Mouse (Mus musculus) forebrain, embryonic 12.5 days (tissue): ENCODE data around the gene Nf1. TPM values are rescaled to one million over a fixed set of nuclear protein-coding genes. Genes with fewer than 3 reads are reported as not detected.

Experiments used
- ATAC-seq: fragments of 200-750 bp; cut with Nextera tagmentation; 2 replicates; pipeline ENCODE4 v1.8.0; 2017; ENCODE audit warnings: moderate TSS enrichment; ENCODE audit not compliant: low FRiP score
- H3K27ac ChIP-seq: fragments of 300-500 bp; sonication (generic); 2 replicates; pipeline ENCODE4 v1.5.1; 2016; ENCODE audit warnings: mild to moderate bottlenecking
- H3K27me3 ChIP-seq: fragments of 300-500 bp; sonication (generic); 2 replicates; pipeline ENCODE4 v1.6.1; 2016; ENCODE audit warnings: mild to moderate bottlenecking
- H3K36me3 ChIP-seq: fragments of 300-500 bp; sonication (generic); replicated peaks from 2 replicates; pipeline ENCODE4 v1.6.1; 2016; ENCODE audit warnings: mild to moderate bottlenecking
- H3K4me1 ChIP-seq: fragments of 300-500 bp; sonication (generic); 2 replicates; pipeline ENCODE4 v1.6.1; 2016
- H3K4me2 ChIP-seq: fragments of 300-500 bp; sonication (generic); 2 replicates; pipeline ENCODE4 v1.6.1; 2016; ENCODE audit warnings: mild to moderate bottlenecking, moderate library complexity
- H3K4me3 ChIP-seq: fragments of 300-500 bp; sonication (generic); replicated peaks from 2 replicates; pipeline ENCODE4 v1.5.1; 2016; ENCODE audit warnings: mild to moderate bottlenecking
- H3K9ac ChIP-seq: fragments of 300-500 bp; sonication (generic); 2 replicates; pipeline ENCODE4 v1.6.1; 2016; ENCODE audit warnings: mild to moderate bottlenecking
- H3K9me3 ChIP-seq: fragments of 300-500 bp; sonication (generic); 2 replicates; pipeline ENCODE4 v1.6.1; 2016
- WGBS: fragments of 180-500 bp; shearing (Covaris S2); methylation state at CpG from one replicate; pipeline ENCODE4 v1.1.7; 2016; 5-methylcytosine and 5-hydroxymethylcytosine counted together
- polyA plus RNA-seq: library from polyadenylated mRNA; unstranded; fragments of >200 nt; fragmentation: Nextera tagmentation; extraction: Ambion mirVana; gene quantifications from 2 replicates; pipeline ENCODE4 v1.2.1, GENCODE M21; 2016

Gene Nf1
- polyA plus RNA-seq, 1 experiment from 2014 or later = 8.9 TPM

DNA sequence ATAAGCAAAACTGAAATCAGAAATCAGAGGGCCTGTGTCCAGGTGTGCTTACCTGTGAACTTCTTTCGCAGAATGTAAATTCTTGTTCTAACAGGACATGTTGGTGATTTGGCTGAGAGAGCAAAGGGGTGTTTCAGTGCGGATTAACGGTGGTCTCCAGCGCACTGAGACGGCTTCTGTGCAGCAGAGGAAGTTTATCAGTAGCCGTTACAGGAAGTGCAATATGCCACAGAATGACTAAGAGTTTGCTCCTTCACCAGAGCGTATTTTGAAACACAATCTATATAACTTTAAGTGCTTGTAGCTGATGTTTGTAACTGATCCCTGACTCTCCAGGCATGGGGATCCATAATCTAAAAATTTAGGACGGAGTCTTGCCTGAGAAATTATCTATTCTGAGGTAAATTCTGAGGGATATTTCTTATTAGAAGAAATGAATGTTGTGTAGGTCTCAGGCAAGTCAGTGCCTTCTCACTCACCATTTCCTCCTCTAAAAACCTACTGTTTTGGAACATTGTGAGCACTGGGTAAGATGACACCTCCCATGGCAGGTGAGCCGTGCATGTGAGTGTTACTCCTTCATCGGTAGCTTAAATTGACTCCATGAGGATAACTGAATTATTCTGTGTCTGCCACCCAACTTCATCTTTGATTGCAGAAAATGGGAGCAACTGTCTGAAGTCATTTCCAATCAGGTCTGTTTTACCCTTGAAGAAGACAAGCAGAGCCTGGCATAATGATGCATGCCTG lies 184.2 kb downstream of the Nf1 start, which contains the start of gene Evi2b:
Gene Evi2b, minus strand, starts transcription at position 203 of the 750 bp plus-strand sequence.
- ATAC-seq = no peak
- Histone ChIP-seq H3K36me3 (peaks cover 4% of the 10 kb centered on the region; the same call in 1 of the 2 replicates), H3K4me3 (no peak within 1 kb of the TSS), H3K27ac (no peak within 1 kb of the TSS), H3K9me3 (no peaks in the 10 kb centered on the region), H3K9ac (no peak within 1 kb of the TSS), H3K27me3 (no peaks in the 10 kb centered on the region), H3K4me2 (no peak within 1 kb of the TSS), H3K4me1 (no peaks in the 10 kb centered on the region)
- WGBS = 91% methylated on average over 10 of the region's 10 CpGs

DNA sequence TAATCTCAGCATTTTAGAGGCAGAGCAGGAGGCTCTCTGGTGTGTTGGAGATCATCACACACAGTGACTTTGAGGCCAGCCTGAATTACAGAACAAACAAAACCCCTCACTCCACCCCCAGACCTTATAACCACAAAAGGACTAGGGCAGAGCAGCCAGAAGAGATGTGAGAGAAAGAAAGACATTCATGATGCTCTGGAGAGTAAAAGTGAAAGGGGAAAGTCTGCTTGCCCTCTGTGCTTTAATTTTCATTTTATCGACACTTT lies 184.8 kb downstream of the Nf1 start:
- no peak overlapping the region for H3K4me2 ChIP-seq
- no peak overlapping the region for H3K27ac ChIP-seq
- H3K36me3 ChIP-seq = peaks cover 4% of the 10 kb centered on the region; the same call in 1 of the 2 replicates
- 97% methylated on average over 1 of the region's 1 CpGs for WGBS
- no peaks in the 10 kb centered on the region for H3K4me1 ChIP-seq
- H3K27me3 ChIP-seq = no peaks in the 10 kb centered on the region
- H3K9ac ChIP-seq = no peak overlapping the region
- no peak for ATAC-seq
- no peak overlapping the region for H3K4me3 ChIP-seq
- H3K9me3 ChIP-seq = no peaks in the 10 kb centered on the region

DNA sequence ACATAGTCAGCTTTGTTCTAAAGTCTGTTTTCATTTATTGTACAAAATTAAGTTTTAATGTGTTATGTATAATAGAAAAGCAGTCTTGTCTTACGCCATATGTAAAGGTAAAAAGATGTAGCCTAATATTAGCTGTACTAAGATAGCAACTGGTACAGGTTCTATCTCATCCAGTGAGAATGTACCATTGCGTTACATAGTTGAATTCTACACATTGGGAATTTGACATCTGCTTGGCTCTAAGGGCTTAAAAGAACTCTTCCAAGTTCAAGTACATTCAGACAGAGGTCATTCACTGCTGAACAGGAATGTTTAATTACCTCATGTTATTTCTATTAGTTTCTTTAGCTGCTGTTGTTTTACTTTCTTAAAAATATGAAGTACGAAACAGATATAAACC lies 187.1 kb downstream of the Nf1 start:
- no peak overlapping the region for H3K27ac ChIP-seq
- no peak overlapping the region for H3K9ac ChIP-seq
- no peaks in the 10 kb centered on the region for H3K27me3 ChIP-seq
- H3K4me3 ChIP-seq = no peak overlapping the region
- no peak overlapping the region for H3K4me2 ChIP-seq
- 94% methylated on average over 3 of the region's 3 CpGs for WGBS
- H3K4me1 ChIP-seq = no peaks in the 10 kb centered on the region
- no peak for ATAC-seq
- H3K9me3 ChIP-seq = no peaks in the 10 kb centered on the region
- peaks cover 4% of the 10 kb centered on the region for H3K36me3 ChIP-seq

DNA sequence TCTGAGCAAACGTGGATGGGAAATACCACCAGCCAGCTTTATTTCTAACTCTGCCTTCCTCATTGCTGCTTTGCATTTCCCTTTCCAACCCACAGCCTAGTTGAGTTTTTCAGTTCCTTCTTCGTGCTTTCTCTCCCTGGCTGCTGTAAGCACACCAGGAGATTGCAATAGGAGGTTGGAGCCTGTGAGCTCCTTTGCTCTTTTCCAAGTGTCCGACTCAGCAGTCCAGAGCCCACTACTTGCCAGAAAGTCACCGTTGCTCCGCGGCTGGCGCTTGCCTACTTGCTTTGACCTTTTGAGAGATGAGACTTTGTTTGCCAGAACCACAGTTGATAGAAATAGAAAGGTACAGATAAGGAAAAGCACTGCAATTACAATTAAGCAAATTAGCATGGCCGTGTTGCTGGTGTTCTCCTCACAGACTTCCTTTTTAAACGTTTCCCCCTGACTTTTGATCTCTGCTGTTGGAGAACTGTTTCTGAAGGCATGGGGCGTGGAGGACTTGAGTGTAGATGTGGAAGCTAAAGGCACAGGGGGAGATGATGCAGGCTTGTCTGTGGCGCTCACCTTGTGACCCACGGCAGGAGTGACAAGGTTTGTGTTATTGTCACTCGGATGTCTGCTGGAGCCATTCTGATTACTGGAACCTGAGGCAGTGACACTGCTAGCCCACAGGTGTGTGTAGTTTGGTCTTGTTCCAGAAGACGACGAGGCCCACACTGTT lies 187.7 kb downstream of the Nf1 start:
- no peaks in the 10 kb centered on the region for H3K27me3 ChIP-seq
- no peaks in the 10 kb centered on the region for H3K9me3 ChIP-seq
- no peak overlapping the region for H3K9ac ChIP-seq
- no peaks in the 10 kb centered on the region for H3K4me1 ChIP-seq
- no peak for ATAC-seq
- H3K4me2 ChIP-seq = no peak overlapping the region
- H3K36me3 ChIP-seq = peaks cover 10% of the 10 kb centered on the region
- WGBS = 89% methylated on average over 15 of the region's 15 CpGs
- H3K4me3 ChIP-seq = no peak overlapping the region
- no peak overlapping the region for H3K27ac ChIP-seq

DNA sequence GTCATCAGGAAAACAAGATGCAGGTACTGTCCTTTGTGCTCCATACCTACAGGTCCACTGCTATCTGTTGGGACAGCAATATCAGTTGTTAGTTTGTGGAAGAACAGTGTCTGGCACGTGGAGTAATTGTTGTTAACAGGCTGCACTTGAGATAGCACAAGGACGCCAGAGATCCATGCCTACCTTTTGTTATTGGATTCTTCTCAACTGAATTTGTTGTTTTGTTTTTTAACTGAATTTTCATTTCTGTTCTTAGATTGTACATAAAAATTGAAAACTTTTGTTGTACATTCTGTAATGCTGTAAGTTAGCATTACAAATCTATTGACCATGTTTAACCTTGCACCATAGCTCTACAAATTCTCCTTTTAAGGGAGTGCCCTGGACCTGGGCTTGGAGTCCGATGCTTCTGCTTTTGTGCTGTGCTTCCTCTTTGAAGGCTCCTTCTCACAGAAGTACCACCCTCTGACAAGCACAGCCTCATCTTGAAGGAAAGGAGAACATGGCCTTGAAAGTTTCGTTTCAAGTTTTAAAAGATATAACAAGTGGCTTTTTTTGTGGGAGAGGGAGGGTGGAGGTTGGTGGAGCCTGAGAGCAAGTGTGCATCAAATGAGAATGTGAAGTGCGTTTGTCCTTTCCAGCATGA lies 188.4 kb downstream of the Nf1 start:
- no peak overlapping the region for H3K4me3 ChIP-seq
- no peak overlapping the region for H3K9ac ChIP-seq
- H3K36me3 ChIP-seq = peaks cover 14% of the 10 kb centered on the region
- no peaks in the 10 kb centered on the region for H3K9me3 ChIP-seq
- H3K27ac ChIP-seq = no peak overlapping the region
- 91% methylated on average over 5 of the region's 5 CpGs for WGBS
- no peak for ATAC-seq
- no peak overlapping the region for H3K4me2 ChIP-seq
- H3K4me1 ChIP-seq = no peaks in the 10 kb centered on the region
- H3K27me3 ChIP-seq = no peaks in the 10 kb centered on the region

DNA sequence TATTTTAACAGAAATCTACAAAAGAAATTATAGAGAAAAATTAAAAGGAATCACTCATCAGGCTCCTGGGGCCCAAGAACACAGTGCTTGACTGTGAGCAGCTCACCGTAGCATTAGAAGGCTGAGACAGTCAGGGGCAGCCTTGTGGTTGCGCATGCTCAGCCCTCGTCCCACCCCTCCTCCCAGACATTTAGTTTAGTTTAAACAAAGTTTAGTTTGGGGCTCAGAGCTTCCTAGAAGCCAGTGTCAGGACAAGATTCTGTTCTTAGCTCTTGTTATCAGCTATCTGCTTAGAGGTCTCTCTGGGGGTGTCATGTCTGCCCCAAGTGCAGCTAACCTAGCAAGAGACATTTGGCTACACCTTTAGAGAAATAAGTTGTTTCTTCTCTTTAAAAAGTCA lies 189.1 kb downstream of the Nf1 start:
- no peak for ATAC-seq
- Histone ChIP-seq H3K27ac (no peak overlapping the region), H3K9me3 (no peaks in the 10 kb centered on the region), H3K27me3 (no peaks in the 10 kb centered on the region), H3K36me3 (peaks cover 16% of the 10 kb centered on the region), H3K4me2 (no peak overlapping the region), H3K9ac (no peak overlapping the region), H3K4me3 (no peak overlapping the region), H3K4me1 (0 out of 2 replicates have a peak, but pooled peaks cover 3% of the 10 kb centered on the region)
- 98% methylated on average over 3 of the region's 3 CpGs for WGBS

DNA sequence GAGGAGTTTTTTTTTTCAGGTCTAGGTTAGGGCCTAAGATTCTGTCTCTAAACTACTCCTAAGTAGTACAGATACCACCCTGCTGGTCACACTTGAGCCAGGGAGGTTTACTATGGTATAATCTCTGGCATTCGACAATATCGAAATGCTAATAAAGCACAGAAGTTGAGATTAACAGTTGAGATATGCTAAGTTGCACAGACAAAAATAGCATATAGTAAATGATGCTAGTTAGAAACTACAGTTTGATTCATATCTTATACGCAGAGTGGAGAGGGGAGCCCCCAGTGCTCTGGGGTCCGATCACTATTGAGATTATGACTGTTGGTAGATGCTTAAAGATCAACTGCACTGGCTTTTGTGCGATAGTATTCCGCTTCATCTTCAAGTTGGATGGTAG lies 189.7 kb downstream of the Nf1 start:
- Histone ChIP-seq H3K4me1 (peaks cover 6% of the 10 kb centered on the region; the same call in 1 of the 2 replicates), H3K9ac (no peak overlapping the region), H3K36me3 (peaks cover 16% of the 10 kb centered on the region), H3K4me3 (no peak overlapping the region), H3K27me3 (no peaks in the 10 kb centered on the region), H3K27ac (no peak overlapping the region), H3K9me3 (no peaks in the 10 kb centered on the region), H3K4me2 (no peak overlapping the region)
- WGBS = 99% methylated on average over 6 of the region's 6 CpGs
- ATAC-seq = no peak

DNA sequence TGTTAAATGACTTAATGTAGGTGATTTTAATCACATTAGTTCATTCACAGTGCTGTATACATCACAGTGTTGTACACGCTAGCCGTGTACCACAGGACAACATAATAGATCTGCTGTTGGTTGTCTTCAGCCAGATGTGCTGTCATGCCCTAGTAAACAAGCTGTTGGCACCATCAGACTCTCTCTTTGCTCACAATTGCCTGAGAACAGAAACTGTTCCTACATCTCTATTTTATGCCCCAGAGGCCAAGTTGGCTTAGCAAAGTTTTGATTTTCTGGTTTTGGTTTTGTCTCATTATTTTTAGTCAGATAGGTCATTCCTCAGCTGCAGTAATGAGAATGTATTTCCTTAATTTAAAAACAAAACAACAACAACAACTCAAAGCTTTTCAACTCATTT lies 190.2 kb downstream of the Nf1 start:
- H3K36me3 ChIP-seq = peaks cover 14% of the 10 kb centered on the region
- H3K4me3 ChIP-seq = no peak overlapping the region
- 89% methylated on average over 2 of the region's 2 CpGs for WGBS
- H3K9ac ChIP-seq = no peak overlapping the region
- no peak overlapping the region for H3K4me2 ChIP-seq
- H3K4me1 ChIP-seq = peaks cover 11% of the 10 kb centered on the region; the same call in 1 of the 2 replicates
- no peaks in the 10 kb centered on the region for H3K9me3 ChIP-seq
- no peaks in the 10 kb centered on the region for H3K27me3 ChIP-seq
- no peak overlapping the region for H3K27ac ChIP-seq
- ATAC-seq = no peak

DNA sequence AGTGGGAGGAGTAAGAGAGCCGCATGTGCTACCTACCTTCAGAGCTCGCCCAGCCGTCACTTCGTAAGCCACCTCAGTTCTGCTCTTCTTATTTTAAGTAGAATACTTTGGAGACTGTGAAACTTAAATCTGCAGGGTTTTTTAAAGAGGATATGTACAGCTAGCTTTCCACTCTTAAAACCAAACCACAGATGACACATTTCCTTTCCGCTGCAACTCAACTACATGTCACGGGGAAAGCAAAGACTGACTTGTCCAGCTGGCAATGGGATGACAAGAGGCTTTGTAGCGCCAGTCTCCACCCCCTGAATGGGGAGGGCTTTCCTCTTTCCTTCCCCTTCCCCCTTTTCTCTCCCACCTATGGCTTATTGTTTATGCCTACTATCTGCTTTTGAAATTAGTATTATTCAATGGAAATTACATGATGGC lies 190.9 kb downstream of the Nf1 start, which contains the start of the genes Evi2 and Evi2a:
Gene Evi2, minus strand, starts transcription at position 257 of the 429 bp plus-strand sequence.
Gene Evi2a, minus strand, starts transcription at position 277 of the 429 bp plus-strand sequence.
- Histone ChIP-seq H3K9ac (no peak within 1 kb of the TSS), H3K4me3 (no peak within 1 kb of the TSS), H3K27me3 (no peaks in the 10 kb centered on the region), H3K36me3 (peaks cover 12% of the 10 kb centered on the region), H3K9me3 (no peaks in the 10 kb centered on the region), H3K4me2 (no peak within 1 kb of the TSS), H3K27ac (no peak within 1 kb of the TSS), H3K4me1 (peaks cover 12% of the 10 kb centered on the region; the same call in 1 of the 2 replicates)
- ATAC-seq = no peak
- 91% methylated on average over 7 of the region's 7 CpGs for WGBS

DNA sequence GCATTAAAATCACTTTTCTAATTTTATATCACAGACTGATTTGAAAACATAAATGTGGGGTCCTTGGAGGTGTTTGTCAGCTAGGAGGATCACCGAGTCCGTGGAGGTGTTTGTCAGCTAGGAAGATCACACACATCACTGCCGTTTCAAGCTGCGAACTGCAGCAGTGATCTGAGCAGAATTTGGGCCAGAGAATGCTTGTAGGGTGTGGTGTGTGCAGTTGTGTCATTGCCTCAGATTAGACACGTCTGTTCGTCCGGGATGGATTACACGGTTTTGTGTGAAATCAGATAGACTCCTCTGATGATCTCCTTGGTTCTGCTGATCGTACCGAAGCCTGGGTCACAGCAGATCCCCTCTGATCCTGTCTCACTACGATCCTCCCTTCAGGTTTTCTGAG lies 191.3 kb downstream of the Nf1 start:
- no peak overlapping the region for H3K4me2 ChIP-seq
- no peak overlapping the region for H3K9ac ChIP-seq
- peaks cover 12% of the 10 kb centered on the region; the same call in 1 of the 2 replicates for H3K4me1 ChIP-seq
- peaks cover 15% of the 10 kb centered on the region for H3K36me3 ChIP-seq
- H3K4me3 ChIP-seq = no peak overlapping the region
- no peak overlapping the region for H3K27ac ChIP-seq
- H3K27me3 ChIP-seq = no peaks in the 10 kb centered on the region
- H3K9me3 ChIP-seq = no peaks in the 10 kb centered on the region
- ATAC-seq = no peak
- 91% methylated on average over 11 of the region's 11 CpGs for WGBS

DNA sequence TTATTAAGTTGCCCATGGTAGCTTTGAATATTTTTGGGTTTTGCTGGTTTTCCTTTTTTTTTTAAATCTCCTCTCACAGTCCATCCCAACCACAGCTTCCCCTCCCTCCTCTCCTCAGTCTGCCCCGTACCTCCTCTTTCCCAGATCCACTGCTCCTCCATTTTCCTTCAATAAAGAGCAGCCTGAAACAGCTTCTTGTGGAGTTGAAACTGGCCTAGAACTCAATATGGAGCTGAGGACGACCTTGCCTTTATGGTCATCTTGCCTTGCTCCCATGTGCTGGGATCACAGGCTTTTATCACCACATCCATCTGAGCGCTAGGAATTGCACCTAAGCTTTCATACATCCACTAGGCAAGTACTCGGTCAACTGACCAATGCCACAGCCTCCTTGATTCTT lies 192.0 kb downstream of the Nf1 start:
- no peak for ATAC-seq
- no peak overlapping the region for H3K4me3 ChIP-seq
- WGBS = 96% methylated on average over 4 of the region's 4 CpGs
- peaks cover 19% of the 10 kb centered on the region for H3K36me3 ChIP-seq
- H3K9ac ChIP-seq = no peak overlapping the region
- no peaks in the 10 kb centered on the region for H3K27me3 ChIP-seq
- no peaks in the 10 kb centered on the region for H3K9me3 ChIP-seq
- H3K4me2 ChIP-seq = no peak overlapping the region
- no peak overlapping the region for H3K27ac ChIP-seq
- peaks cover 12% of the 10 kb centered on the region; the same call in 1 of the 2 replicates for H3K4me1 ChIP-seq

DNA sequence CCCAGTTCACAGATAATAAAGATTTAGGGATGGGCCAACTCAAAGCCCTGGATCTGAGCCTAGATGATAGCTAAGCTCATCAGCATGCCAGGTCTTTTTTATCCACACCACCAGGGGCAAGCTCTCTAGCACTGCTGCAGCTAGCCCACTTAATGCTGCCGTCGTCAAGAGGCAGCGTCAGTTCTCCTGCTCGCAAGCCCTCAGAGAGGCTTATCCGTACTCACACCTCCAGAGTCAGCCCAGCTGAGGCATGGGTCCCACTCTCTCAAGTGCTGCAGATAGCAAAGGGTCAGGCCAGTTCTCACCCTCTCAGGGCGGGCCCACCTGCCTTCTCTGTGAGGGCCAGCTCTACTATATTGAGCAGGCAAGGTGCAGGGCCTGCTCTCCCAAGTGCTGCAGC lies 193.8 kb downstream of the Nf1 start:
- Histone ChIP-seq H3K27ac (no peak overlapping the region), H3K4me1 (peaks cover 12% of the 10 kb centered on the region; the same call in 1 of the 2 replicates), H3K27me3 (no peaks in the 10 kb centered on the region), H3K9ac (no peak overlapping the region), H3K4me3 (no peak overlapping the region), H3K4me2 (no peak overlapping the region), H3K9me3 (no peaks in the 10 kb centered on the region), H3K36me3 (peaks cover 24% of the 10 kb centered on the region)
- WGBS = 81% methylated on average over 6 of the region's 6 CpGs
- ATAC-seq = no peak
